Mouse (Mus musculus): ENCODE data around the gene Iqsec3. TPM values are rescaled to one million over a fixed set of nuclear protein-coding genes. Genes with fewer than 3 reads are reported as not detected.

Gene Iqsec3
- total RNA-seq, 2 experiments from 2014 or later: 0.41 to 0.70 TPM

DNA sequence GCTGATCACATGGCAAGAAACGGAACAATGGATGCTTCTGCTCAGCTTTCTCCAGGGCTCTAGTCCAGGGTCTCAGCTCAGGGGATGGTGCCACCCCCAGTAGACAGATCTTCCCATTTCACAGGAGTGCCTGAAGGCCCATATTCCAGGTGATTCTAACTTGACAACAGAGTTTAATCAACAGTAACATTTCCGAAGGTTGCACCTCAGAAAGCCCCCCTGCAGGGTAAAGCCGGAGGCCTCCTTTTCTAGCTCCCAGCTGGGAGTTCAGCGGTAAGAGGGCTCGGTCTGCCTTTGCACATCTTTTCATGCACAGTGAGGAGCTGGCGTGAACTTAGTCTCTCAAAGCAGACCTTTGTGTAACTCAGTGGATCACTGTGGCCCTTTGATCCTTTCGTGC lies 22.1 kb upstream of the Iqsec3 start:
- TF ChIP-seq CTCF (IDR thresholded peaks at IDR 0.05): no peak
- DNase-seq: no peak
- no peak overlapping the region for H3K4me3 ChIP-seq
- intact Hi-C loops (cut with DNase I): no loop called here
- H3K27ac ChIP-seq: no peak overlapping the region

DNA sequence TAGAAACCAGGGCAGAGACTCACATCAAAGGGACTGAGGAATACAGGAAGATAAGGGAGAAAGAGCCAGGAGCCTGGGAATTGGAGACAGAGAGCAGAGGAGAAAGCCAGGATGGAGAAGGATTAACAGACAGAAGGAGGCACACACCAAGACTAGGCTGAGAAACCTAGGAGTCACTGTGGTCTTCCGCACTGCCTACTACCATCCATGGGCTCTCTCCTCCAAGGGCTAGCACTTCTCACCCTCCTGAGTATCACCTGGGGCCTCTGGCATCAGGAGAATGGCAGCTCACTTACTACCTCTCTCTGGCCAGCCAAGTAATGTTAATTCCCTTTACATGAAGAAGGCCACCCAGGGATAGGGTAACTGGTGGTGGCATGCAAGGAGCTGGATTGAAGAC lies 21.5 kb upstream of the Iqsec3 start:
- TF ChIP-seq CTCF (IDR thresholded peaks at IDR 0.05): no peak
- no peak overlapping the region for H3K4me3 ChIP-seq
- DNase-seq: no peak
- H3K27ac ChIP-seq: no peak overlapping the region
- intact Hi-C loops (cut with DNase I): no loop called here

DNA sequence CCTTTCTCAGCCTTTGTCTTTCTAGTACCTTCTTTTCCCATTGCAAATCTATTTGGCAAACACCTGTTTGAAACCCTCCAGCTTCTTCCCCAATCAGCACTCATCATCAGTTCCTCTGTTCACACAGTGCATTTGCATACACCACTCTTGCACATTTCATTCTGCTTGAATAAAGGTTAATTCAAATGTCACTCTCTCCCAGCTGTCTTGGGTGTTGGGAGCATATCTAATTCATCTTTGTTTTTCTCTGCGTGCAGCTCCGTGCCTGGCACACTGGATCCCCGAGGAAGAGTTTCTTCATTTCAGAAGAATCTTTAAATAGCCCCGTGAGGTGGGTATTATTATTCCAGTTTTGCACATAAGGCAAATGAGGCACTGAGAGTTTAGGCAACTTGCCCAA lies 20.8 kb upstream of the Iqsec3 start:
- no peak for TF ChIP-seq CTCF (IDR thresholded peaks at IDR 0.05)
- H3K27ac ChIP-seq: no peak overlapping the region
- no peak overlapping the region for H3K4me3 ChIP-seq
- intact Hi-C loops (cut with DNase I): no loop called here
- no peak for DNase-seq

DNA sequence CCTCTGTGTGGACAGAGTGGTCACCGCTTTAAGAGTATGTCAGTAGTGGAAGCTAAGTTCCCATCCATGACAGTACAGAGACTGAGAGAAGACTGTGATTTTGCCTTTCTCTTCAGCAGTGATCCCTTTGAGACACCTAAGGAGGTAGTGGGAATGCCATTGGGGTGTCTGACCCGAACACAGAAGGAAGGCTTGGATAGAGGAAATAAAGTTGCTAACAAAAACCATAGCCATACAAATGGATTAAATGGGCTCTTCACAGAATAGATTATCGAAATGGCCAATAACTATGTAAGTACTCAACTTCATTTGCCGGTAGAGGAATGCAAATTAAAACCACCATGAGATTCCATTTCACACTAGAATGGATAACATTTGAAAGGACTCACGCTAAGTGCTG lies 17.9 kb upstream of the Iqsec3 start:
- Histone ChIP-seq H3K4me3 (no peak overlapping the region), H3K27ac (no peak overlapping the region)
- no peak for TF ChIP-seq CTCF (IDR thresholded peaks at IDR 0.05)
- no peak for DNase-seq
- intact Hi-C loops (cut with DNase I): no loop called here

DNA sequence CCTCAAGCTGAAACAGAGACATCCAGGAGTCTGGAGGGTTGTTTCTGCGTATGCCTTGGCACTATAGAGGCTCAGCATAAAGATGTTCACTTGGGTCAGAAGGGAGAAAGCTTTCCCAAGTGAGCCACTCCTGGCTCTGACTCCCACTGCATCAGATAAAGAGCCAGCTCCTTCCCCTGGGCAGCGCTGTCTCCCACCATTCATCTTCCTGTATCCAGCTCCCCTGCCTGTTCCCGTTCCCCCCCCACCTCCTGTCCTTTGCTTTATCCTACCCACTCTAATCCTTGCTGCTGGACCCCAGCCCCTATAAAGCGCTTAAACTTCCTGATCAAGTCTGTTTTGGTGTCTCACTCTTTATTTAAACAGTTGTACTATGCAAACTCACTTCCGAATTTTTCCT lies 1.2 kb downstream of the Iqsec3 start:
- Histone ChIP-seq H3K4me3 (no peak overlapping the region), H3K27ac (no peak overlapping the region)
- intact Hi-C loops (cut with DNase I): no loop called here
- TF ChIP-seq CTCF (IDR thresholded peaks at IDR 0.05): no peak
- DNase-seq: no peak

DNA sequence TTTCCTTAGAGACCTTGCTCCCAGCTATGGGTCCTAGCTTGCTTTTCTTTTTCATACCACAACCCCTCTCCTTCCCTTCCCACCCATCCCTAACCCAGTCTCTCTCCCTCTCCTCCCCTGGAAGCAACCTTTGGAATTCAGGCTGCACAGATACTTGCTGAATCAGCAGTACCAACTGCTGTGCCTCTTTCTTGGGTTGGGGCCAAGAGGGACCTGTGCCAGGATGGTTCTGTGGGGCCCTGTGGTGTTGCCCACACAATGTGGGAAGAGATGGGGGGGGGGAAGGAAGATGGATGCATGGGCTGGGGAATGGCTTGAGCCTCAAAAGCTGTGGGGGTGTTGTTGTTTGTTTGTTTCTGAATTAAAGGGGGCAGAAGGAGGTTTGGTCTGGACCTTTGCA lies 5.2 kb downstream of the Iqsec3 start:
- H3K4me3 ChIP-seq: no peak overlapping the region

DNA sequence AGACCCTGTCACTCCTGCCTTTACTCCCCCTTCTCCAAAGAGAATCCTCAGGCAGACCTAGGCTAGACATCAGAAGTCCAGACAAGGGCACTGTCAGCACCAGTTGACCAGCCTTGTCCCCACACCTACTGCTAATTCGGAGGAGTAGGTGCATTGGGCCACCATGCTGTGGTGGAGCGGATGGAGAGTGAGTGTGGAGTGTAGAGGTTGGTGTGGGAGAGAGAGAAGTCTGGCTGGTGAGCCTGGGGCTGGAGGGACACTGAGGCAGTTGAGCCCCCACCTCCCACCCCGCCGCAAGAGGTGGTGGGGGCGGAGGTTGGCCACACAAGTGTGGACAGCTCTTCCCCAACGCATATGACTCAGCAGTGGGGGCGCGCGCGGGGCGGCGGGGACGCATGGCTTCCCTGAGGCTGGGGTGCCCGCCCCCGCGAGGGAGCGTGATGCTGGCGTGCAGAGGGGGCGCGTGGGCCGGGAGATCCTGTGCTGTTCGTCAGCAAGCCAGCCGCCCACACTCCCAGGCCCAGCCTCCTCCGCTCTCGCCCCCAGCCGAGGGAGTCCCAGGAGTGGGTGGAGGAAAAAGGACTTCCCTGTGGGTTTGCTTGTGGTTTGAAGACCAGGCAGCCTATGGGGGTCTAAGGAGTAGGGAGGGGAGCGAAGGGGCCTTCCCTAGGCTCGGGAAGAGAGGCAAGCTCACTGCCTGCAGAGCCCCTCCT lies 10.7 kb downstream of the Iqsec3 start:
- H3K4me3 ChIP-seq: no peak overlapping the region
- DNase-seq: no peak
- intact Hi-C loops (cut with DNase I): no loop called here
- no peak for TF ChIP-seq CTCF (IDR thresholded peaks at IDR 0.05)
- no peak overlapping the region for H3K27ac ChIP-seq

More for the DNA sequence above, 5.2 kb downstream of the Iqsec3 start:
- H3K27ac ChIP-seq: no peak overlapping the region
- TF ChIP-seq CTCF (IDR thresholded peaks at IDR 0.05): no peak
- DNase-seq: no peak
- intact Hi-C loops (cut with DNase I): no loop called here

DNA sequence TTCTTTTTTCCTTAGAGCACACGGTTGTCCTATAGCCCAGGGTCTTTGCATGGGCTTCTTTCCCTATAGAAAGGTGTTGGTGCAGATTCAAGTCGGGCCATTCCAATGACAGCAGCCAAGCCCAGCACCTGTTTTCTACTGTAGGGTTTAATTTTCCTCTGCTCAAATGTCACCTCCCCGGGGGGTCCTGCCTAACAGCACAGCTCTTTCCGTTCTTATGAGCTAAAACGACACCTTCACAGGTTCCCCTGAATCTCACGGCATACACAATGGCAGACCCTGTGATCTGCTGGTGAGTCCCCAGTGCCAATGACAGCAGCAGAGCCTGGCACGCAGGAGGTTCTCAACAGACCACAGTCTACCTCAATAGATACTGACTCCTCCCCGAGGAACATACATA lies 16.1 kb downstream of the Iqsec3 start:
- no peak for TF ChIP-seq CTCF (IDR thresholded peaks at IDR 0.05)
- DNase-seq: no peak
- H3K27ac ChIP-seq: no peak overlapping the region
- intact Hi-C loops (cut with DNase I): no loop called here
- H3K4me3 ChIP-seq: no peak overlapping the region

DNA sequence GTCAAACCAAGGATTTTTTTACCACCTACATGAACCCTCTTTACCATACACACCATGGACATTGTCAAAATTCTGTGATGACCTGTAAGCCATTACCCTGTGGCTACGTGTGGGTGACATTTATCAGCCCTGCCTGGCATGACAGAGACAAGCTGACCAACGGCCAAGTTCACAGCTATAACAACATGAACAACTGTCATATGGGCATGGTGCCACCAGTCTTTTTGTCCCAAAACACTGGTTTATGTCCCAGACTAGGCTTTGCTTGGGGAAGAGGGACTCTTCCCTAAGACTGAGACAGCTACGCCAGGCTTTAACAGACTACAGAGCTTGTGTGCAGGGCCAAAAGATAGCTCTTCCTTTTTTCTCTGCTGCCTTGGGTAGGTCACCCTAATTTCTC lies 16.8 kb downstream of the Iqsec3 start:
- no peak for TF ChIP-seq CTCF (IDR thresholded peaks at IDR 0.05)
- DNase-seq: no peak
- Histone ChIP-seq H3K27ac (no peak overlapping the region), H3K4me3 (no peak overlapping the region)
- intact Hi-C loops (cut with DNase I): no loop called here

DNA sequence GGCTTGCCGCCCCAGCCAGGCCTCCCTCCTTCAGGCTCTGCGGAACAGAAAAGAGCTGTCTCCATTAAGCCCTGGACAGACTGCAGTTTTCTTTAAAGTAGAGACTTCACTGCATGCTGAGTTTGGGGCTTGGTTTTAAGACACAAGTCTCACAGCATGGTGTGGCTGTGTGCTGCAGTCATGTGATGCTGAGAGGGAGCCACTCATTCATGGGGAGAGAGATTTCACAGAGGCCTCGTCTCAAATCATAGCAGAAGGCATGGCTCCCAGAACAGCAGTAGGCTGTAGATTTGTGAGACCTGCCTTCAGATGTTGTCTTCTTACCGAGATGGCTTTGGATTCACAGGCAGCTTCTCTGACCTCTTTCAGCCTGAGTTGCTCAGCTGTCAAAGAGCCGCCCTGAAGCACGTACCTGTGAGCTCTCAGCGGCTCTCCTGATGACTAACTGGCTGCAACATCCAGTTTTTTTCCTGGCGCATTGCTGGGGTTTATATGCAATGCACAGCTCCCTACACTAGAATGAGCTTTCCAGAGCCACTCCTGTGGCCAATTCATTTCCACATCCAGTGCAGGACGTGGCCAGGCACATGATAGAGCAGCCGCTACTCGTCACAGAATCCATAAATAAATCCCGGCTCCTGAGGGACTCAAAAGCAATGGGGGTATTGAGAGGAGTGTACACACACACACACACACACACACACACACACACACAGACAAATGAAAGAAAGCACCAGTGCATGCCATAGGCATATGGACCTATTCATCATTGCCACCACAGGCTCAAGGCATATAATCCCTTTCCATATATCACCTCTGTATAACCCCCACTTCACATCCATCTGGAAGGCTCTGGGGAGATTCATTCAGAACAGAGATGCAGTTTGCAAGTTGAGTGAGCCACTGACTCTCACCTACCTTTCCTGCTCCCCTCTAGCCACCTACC lies 18.7 kb downstream of the Iqsec3 start:
- Histone ChIP-seq H3K27ac (no peak overlapping the region), H3K4me3 (no peak overlapping the region)
- intact Hi-C loops (cut with DNase I): no loop called here
- no peak for TF ChIP-seq CTCF (IDR thresholded peaks at IDR 0.05)
- no peak for DNase-seq

DNA sequence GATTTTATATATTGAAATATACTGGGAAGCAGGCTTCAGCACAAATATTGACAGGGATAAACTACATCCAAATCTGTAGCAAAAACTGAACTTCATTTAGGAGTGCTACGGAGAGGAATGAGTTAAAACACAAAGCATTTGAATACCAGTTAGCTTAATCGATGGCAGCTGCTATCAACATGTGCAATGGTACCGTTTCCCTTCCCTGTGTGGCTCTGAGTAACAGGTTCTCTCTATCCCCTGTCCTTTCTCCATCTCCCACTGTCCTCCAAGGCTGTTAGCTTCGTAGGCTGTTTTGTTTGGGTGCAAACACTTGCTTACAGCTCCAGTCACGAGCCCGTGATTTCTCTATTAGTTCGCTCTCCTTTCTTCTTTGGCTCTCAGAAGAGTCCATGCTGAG lies 19.7 kb downstream of the Iqsec3 start:
- DNase-seq: no peak
- TF ChIP-seq CTCF (IDR thresholded peaks at IDR 0.05): no peak
- intact Hi-C loops (cut with DNase I): no loop called here
- H3K27ac ChIP-seq: no peak overlapping the region
- H3K4me3 ChIP-seq: no peak overlapping the region

DNA sequence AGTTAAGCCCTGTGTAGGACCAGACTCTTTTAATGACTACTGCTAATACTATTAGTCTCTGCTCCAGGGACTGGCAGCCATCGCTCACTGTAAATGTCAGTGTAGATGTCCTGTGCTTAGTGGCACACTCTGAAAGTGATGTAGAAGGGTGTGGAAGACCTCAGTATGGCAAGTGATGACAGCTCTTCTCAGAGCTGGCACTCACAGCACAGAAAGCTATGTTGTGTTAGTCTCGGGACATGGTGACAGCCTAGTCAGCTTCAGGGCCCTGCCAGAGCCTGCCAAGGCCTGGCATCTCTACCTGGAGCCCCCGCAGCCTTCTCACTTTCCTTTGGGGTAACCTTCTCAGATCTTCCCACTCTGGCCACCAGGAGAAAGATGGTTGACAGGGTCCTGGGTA lies 21.8 kb downstream of the Iqsec3 start:
- no peak for DNase-seq
- no peak for TF ChIP-seq CTCF (IDR thresholded peaks at IDR 0.05)
- intact Hi-C loops (cut with DNase I): no loop called here

DNA sequence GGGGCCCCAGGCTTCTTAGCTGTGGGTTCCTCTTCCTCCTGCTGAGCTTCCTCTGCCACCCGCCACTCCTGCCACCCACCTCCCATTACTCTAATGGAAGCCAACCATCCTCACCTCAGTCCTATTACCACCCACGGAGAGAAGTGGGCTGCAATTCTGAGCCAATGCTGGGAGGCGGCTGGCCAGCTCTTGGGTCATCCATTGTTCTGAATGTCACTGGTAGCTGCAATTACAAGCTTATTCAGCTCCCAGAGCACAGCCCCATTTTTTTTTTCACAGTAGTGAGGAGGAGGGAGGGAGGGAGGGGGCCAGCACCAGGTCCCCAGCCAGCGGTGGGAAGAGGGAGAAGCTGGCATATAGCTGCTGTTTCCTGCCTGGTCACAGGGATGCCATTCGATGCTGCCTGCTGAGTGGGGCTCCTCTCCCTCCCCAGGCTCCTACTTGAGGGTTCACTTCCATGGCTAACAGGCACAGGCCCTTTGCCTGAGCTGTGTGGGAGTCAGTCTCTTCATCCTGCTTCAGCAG lies 32.7 kb downstream of the Iqsec3 start:
- no peak overlapping the region for H3K27ac ChIP-seq
- TF ChIP-seq CTCF (IDR thresholded peaks at IDR 0.05): no peak
- intact Hi-C loops (cut with DNase I): no loop called here
- H3K4me3 ChIP-seq: no peak overlapping the region
- DNase-seq: no peak

More for the DNA sequence above, 21.8 kb downstream of the Iqsec3 start:
- H3K27ac ChIP-seq: no peak overlapping the region
- no peak overlapping the region for H3K4me3 ChIP-seq
